Mouse (Mus musculus): Measurements from ENCODE around the gene Isx. TPM values are rescaled to one million over a fixed set of nuclear protein-coding genes. Genes with fewer than 3 reads are reported as not detected.

Gene Isx
- polyA plus RNA-seq, 1 experiment from 2014 or later = not detected

- H3K27me3 ChIP-seq (ENCODE audit: control insufficient read depth, insufficient read depth, low read length) = no peaks in the 10 kb centered on the region
- no peaks in the 10 kb centered on the region for H3K4me1 ChIP-seq (ENCODE audit: control insufficient read depth, insufficient read depth, low read length)
- no peak for DNase-seq (ENCODE audit: low spot score)
- H3K27ac ChIP-seq (replicated peaks; ENCODE audit: low read depth, low read length) = no peak overlapping the region
- H3K9me3 ChIP-seq (replicated peaks; ENCODE audit: control insufficient read depth, low read length) = no peaks in the 10 kb centered on the region
- ATAC-seq (replicated peaks; ENCODE audit: insufficient number of reproducible peaks, low FRiP score, low TSS enrichment, low read depth) = no peak
- no peaks in the 10 kb centered on the region for H3K36me3 ChIP-seq (replicated peaks; ENCODE audit: control insufficient read depth, insufficient read depth, low read depth, low read length)
- 90% methylated on average over 1 of the region's 1 CpGs for WGBS
- no peak overlapping the region for H3K9ac ChIP-seq (replicated peaks; ENCODE audit: low read length)
- no peak overlapping the region for H3K4me2 ChIP-seq (ENCODE audit: low read depth, low read length)
- H3K4me3 ChIP-seq (ENCODE audit: low read depth, low read length) = no peak overlapping the region
Observed at GRCm38 (mm10) chr8:74901765-74902164, 28.8 kb downstream of the Isx start.

DNA sequence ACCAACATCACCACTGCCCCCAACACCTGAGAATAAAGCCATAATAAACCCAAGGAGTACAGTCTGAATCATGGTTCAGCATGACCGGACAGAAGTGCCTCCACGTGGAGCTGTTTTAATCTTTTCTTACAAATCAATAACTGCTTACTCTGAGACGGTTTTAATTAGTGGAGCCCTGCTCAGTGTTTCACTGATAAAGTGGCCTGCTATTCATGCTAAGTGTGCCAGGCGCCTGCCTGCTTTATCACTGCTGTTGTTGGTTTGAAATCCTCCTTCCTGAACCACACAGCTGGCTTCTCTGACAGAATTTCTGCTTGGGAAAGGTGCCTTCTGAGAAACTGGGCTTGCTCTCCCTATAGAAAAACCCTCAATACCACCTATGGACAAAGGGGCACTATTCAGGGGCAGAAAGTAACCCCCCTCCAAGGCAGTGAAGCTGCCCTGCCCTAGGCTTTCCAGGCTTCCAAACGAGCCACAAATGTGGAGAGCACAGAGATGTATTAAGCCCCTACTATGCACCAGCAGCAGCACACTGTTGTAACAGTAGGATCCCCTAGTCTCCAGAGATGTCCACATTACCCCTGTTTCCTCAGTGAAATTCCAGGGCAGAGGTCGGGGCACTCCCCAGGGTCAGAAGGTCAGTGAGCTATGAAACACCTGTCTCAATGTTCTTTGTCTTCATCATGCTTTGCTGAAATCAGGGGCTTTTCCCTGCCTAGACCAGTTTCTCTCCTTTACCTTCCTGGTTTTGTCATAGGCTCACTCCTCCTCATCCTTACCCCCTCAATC is 30.3 kb downstream of the Isx start:
- no peaks in the 10 kb centered on the region for H3K27me3 ChIP-seq (ENCODE audit: control insufficient read depth, insufficient read depth, low read length)
- H3K36me3 ChIP-seq (replicated peaks; ENCODE audit: control insufficient read depth, insufficient read depth, low read depth, low read length) = no peaks in the 10 kb centered on the region
- DNase-seq (ENCODE audit: low spot score) (no peak), ATAC-seq (replicated peaks; ENCODE audit: insufficient number of reproducible peaks, low FRiP score, low TSS enrichment, low read depth) (no peak)
- H3K27ac ChIP-seq (replicated peaks; ENCODE audit: low read depth, low read length) = no peak overlapping the region
- no peaks in the 10 kb centered on the region for H3K9me3 ChIP-seq (replicated peaks; ENCODE audit: control insufficient read depth, low read length)
- H3K4me1 ChIP-seq (ENCODE audit: control insufficient read depth, insufficient read depth, low read length) = no peaks in the 10 kb centered on the region
- H3K4me2 ChIP-seq (ENCODE audit: low read depth, low read length) = no peak overlapping the region
- no peak overlapping the region for H3K4me3 ChIP-seq (ENCODE audit: low read depth, low read length)
- 57% methylated on average over 6 of the region's 6 CpGs for WGBS
- no peak overlapping the region for H3K9ac ChIP-seq (replicated peaks; ENCODE audit: low read length)

- H3K36me3 ChIP-seq (replicated peaks; ENCODE audit: control insufficient read depth, insufficient read depth, low read depth, low read length) = no peaks in the 10 kb centered on the region
- no peak overlapping the region for H3K27ac ChIP-seq (replicated peaks; ENCODE audit: low read depth, low read length)
- 31% methylated on average over 1 of the region's 1 CpGs for WGBS
- no peaks in the 10 kb centered on the region for H3K9me3 ChIP-seq (replicated peaks; ENCODE audit: control insufficient read depth, low read length)
- no peak for DNase-seq (ENCODE audit: low spot score)
- no peak overlapping the region for H3K4me3 ChIP-seq (ENCODE audit: low read depth, low read length)
- no peaks in the 10 kb centered on the region for H3K4me1 ChIP-seq (ENCODE audit: control insufficient read depth, insufficient read depth, low read length)
- no peak overlapping the region for H3K9ac ChIP-seq (replicated peaks; ENCODE audit: low read length)
- ATAC-seq (replicated peaks; ENCODE audit: insufficient number of reproducible peaks, low FRiP score, low TSS enrichment, low read depth) = no peak
- H3K27me3 ChIP-seq (ENCODE audit: control insufficient read depth, insufficient read depth, low read length) = no peaks in the 10 kb centered on the region
- no peak overlapping the region for H3K4me2 ChIP-seq (ENCODE audit: low read depth, low read length)
Observed at GRCm38 (mm10) chr8:74906333-74906732, 33.4 kb downstream of the Isx start.

DNA sequence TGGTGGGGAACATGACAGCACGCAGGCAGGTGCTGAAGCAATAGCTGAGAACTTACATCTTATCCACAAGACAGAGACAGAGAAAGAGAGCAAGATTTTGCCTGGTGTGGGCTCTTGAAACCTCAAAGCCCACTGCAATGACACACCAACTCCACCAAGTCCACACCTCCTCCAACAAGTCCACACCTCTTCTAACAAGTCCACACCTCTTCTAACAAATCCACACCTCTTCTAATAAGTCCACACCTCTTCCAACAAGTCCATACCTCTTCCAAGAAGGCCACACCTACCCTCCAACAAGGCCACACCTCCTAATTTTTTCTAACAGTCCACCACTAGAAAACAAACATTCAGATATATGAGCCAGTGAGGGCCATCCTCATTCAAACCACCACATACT is 37.7 kb downstream of the Isx start:
- H3K4me3 ChIP-seq (ENCODE audit: low read depth, low read length) = no peak overlapping the region
- WGBS = 90% methylated on average over 1 of the region's 1 CpGs
- H3K27me3 ChIP-seq (ENCODE audit: control insufficient read depth, insufficient read depth, low read length) = no peaks in the 10 kb centered on the region
- DNase-seq (ENCODE audit: low spot score) = no peak
- H3K4me2 ChIP-seq (ENCODE audit: low read depth, low read length) = no peak overlapping the region
- no peaks in the 10 kb centered on the region for H3K36me3 ChIP-seq (replicated peaks; ENCODE audit: control insufficient read depth, insufficient read depth, low read depth, low read length)
- no peaks in the 10 kb centered on the region for H3K9me3 ChIP-seq (replicated peaks; ENCODE audit: control insufficient read depth, low read length)
- no peaks in the 10 kb centered on the region for H3K4me1 ChIP-seq (ENCODE audit: control insufficient read depth, insufficient read depth, low read length)
- ATAC-seq (replicated peaks; ENCODE audit: insufficient number of reproducible peaks, low FRiP score, low TSS enrichment, low read depth) = no peak
- no peak overlapping the region for H3K9ac ChIP-seq (replicated peaks; ENCODE audit: low read length)
- no peak overlapping the region for H3K27ac ChIP-seq (replicated peaks; ENCODE audit: low read depth, low read length)

- ATAC-seq (replicated peaks; ENCODE audit: insufficient number of reproducible peaks, low FRiP score, low TSS enrichment, low read depth) (no peak), DNase-seq (ENCODE audit: low spot score) (no peak)
- no peak overlapping the region for H3K9ac ChIP-seq (replicated peaks; ENCODE audit: low read length)
- WGBS = 79% methylated on average over 8 of the region's 8 CpGs
- no peaks in the 10 kb centered on the region for H3K4me1 ChIP-seq (ENCODE audit: control insufficient read depth, insufficient read depth, low read length)
- no peaks in the 10 kb centered on the region for H3K36me3 ChIP-seq (replicated peaks; ENCODE audit: control insufficient read depth, insufficient read depth, low read depth, low read length)
- H3K27ac ChIP-seq (replicated peaks; ENCODE audit: low read depth, low read length) = no peak overlapping the region
- H3K9me3 ChIP-seq (replicated peaks; ENCODE audit: control insufficient read depth, low read length) = no peaks in the 10 kb centered on the region
- no peak overlapping the region for H3K4me2 ChIP-seq (ENCODE audit: low read depth, low read length)
- no peak overlapping the region for H3K4me3 ChIP-seq (ENCODE audit: low read depth, low read length)
- H3K27me3 ChIP-seq (ENCODE audit: control insufficient read depth, insufficient read depth, low read length) = no peaks in the 10 kb centered on the region
Observed at GRCm38 (mm10) chr8:74920691-74921421, 47.9 kb downstream of the Isx start.

DNA sequence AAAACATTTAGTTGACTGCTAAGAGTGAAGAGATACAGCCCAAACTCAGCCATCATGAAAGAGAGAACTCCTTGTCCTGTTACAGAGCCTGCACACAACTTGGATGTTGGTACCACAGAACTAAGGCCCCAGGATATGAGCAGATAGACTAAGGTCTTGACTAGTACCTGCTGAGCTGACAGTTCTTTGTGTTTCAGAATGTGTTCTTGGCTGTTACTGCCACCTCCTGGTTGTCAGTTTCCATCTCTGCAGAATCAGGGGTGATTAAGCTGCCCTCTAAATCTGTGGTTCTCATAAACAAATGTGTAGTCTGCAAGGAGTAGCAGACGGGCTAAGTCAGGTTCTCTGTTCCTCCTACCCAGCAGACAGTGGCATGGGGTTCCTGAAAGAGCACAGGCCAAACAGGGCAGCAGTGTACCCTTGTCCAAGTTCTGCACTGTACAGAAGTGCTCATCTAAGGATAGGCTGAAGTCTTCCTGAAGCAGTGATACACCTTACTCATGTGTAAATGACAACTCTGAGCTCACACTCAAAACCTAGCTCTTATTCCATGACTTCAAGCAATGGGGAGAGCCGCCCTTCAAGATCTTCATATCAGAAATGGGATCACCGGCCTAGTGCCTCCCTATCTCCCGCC is 49.0 kb downstream of the Isx start:
- DNase-seq (ENCODE audit: low spot score) (no peak), ATAC-seq (replicated peaks; ENCODE audit: insufficient number of reproducible peaks, low FRiP score, low TSS enrichment, low read depth) (no peak)
- no peak overlapping the region for H3K27ac ChIP-seq (replicated peaks; ENCODE audit: low read depth, low read length)
- no peaks in the 10 kb centered on the region for H3K9me3 ChIP-seq (replicated peaks; ENCODE audit: control insufficient read depth, low read length)
- H3K36me3 ChIP-seq (replicated peaks; ENCODE audit: control insufficient read depth, insufficient read depth, low read depth, low read length) = no peaks in the 10 kb centered on the region
- H3K4me3 ChIP-seq (ENCODE audit: low read depth, low read length) = no peak overlapping the region
- H3K4me2 ChIP-seq (ENCODE audit: low read depth, low read length) = no peak overlapping the region
- 82% methylated on average over 4 of the region's 4 CpGs for WGBS
- H3K27me3 ChIP-seq (ENCODE audit: control insufficient read depth, insufficient read depth, low read length) = no peaks in the 10 kb centered on the region
- H3K4me1 ChIP-seq (ENCODE audit: control insufficient read depth, insufficient read depth, low read length) = no peaks in the 10 kb centered on the region
- H3K9ac ChIP-seq (replicated peaks; ENCODE audit: low read length) = no peak overlapping the region

GRCm38 (mm10) chr8:74927940-74928339 is 55.0 kb downstream of the Isx start:
- no peaks in the 10 kb centered on the region for H3K9me3 ChIP-seq (replicated peaks; ENCODE audit: control insufficient read depth, low read length)
- no peaks in the 10 kb centered on the region for H3K4me1 ChIP-seq (ENCODE audit: control insufficient read depth, insufficient read depth, low read length)
- DNase-seq (ENCODE audit: low spot score) (no peak), ATAC-seq (replicated peaks; ENCODE audit: insufficient number of reproducible peaks, low FRiP score, low TSS enrichment, low read depth) (no peak)
- H3K27ac ChIP-seq (replicated peaks; ENCODE audit: low read depth, low read length) = no peak overlapping the region
- H3K36me3 ChIP-seq (replicated peaks; ENCODE audit: control insufficient read depth, insufficient read depth, low read depth, low read length) = no peaks in the 10 kb centered on the region
- H3K27me3 ChIP-seq (ENCODE audit: control insufficient read depth, insufficient read depth, low read length) = no peaks in the 10 kb centered on the region
- H3K4me2 ChIP-seq (ENCODE audit: low read depth, low read length) = no peak overlapping the region
- H3K4me3 ChIP-seq (ENCODE audit: low read depth, low read length) = no peak overlapping the region
- H3K9ac ChIP-seq (replicated peaks; ENCODE audit: low read length) = no peak overlapping the region
- WGBS = 29% methylated on average over 1 of the region's 1 CpGs

- no peak overlapping the region for H3K9ac ChIP-seq (replicated peaks; ENCODE audit: low read length)
- no peak overlapping the region for H3K4me2 ChIP-seq (ENCODE audit: low read depth, low read length)
- no peak overlapping the region for H3K27ac ChIP-seq (replicated peaks; ENCODE audit: low read depth, low read length)
- H3K4me3 ChIP-seq (ENCODE audit: low read depth, low read length) = no peak overlapping the region
- WGBS = 23% methylated on average over 3 of the region's 3 CpGs
- no peaks in the 10 kb centered on the region for H3K27me3 ChIP-seq (ENCODE audit: control insufficient read depth, insufficient read depth, low read length)
- H3K9me3 ChIP-seq (replicated peaks; ENCODE audit: control insufficient read depth, low read length) = no peaks in the 10 kb centered on the region
- no peaks in the 10 kb centered on the region for H3K4me1 ChIP-seq (ENCODE audit: control insufficient read depth, insufficient read depth, low read length)
- no peak for ATAC-seq (replicated peaks; ENCODE audit: insufficient number of reproducible peaks, low FRiP score, low TSS enrichment, low read depth)
- no peaks in the 10 kb centered on the region for H3K36me3 ChIP-seq (replicated peaks; ENCODE audit: control insufficient read depth, insufficient read depth, low read depth, low read length)
- peak; percentile 81 for DNase-seq (ENCODE audit: low spot score)
Observed at GRCm38 (mm10) chr8:74930731-74931130, 57.8 kb downstream of the Isx start.
